Mouse (Mus musculus) cerebellum, adult 2 months (tissue): Measurements from ENCODE around the gene Man2a1.
"Not testable (repeated sequence)": the region's sequence is repeated elsewhere in the genome, so short reads cannot be mapped to it uniquely, and the experiment has no call there.

ENCODE experiments used
- CTCF ChIP-seq: fragments of 200-500 bp; IDR thresholded peaks from 2 replicates; pipeline ENCODE4 v1.5.1; 2011; ENCODE audit warnings: low read depth, mild to moderate bottlenecking, control low read depth, low read length, moderate library complexity, borderline replicate concordance; ENCODE audit not compliant: insufficient read depth
- POLR2A ChIP-seq: fragments of 200-500 bp; IDR thresholded peaks from 2 replicates; pipeline ENCODE4 v1.6.1; 2011; ENCODE audit warnings: low read length, control low read depth, borderline replicate concordance; ENCODE audit not compliant: insufficient read depth

DNA sequence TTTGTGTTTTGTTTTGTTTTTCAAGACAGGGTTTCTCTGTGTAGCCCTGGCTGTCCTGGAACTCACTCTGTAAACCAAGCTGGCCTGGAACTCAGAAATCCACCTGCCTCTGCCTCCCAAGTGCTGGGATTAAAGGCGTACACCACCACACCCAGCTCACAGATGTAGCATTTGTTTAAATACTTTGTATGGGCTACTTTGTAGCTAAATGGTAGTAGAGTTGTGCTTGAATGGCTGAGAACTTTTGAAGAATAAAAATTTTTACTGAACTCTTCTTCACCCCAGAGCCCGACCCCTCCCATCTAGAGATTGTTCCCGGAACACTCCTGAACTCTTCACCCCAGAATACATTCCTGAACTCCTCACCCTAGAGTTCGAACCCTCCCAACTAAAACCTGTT lies 162.1 kb downstream of the Man2a1 start:
- TF ChIP-seq POLR2A, CTCF: not testable (repeated sequence)
